Mouse (Mus musculus) testis, postnatal 10 days (tissue): ENCODE measurements around the gene 2310011J03Rik.

Source experiments
- DNase-seq: peaks from one replicate; pipeline ENCODE4 v3.0.0; 2021; ENCODE audit warnings: low spot score

Gene 2310011J03Rik

DNA sequence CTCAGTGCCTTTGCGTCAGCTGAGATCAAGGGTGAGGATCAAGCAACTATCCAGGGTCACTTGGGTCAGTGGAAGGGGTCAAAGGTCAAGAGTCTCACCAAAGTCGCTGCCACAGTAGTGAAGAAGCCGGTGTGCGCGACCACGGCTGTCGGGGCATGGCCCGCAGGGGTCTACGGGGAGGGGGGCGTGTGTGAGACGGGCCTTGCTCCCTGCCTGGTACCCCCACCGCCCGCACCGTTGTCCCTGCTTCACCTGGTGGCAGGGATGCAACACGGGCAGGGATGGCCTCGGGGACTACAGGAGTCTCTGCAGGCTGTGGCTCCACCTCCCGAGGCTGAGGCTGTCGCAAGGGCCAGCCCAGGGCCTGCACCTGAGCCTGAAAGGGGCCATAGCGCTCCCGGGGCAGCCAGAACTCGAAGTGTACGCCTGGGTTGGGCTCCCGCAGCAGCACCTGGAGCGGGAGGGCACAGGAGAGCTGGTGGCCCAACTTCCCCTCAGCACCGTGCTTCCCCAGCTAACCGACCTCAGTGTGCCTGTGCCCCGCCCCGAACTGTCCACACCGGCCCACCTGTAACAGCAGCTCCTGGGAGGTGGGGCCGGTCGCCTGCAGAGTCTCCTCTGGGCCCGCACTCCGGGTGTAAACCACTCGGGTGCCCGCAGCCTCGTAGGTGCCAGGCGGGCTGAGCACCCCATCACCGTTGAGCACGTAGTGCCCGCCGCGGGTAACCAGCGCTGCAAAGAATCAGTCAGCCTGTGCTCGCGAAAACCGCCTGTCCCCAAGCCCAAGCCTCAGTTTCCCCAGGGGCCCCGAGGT, 21.4 kb upstream of the 2310011J03Rik start:
- no peak for DNase-seq

DNA sequence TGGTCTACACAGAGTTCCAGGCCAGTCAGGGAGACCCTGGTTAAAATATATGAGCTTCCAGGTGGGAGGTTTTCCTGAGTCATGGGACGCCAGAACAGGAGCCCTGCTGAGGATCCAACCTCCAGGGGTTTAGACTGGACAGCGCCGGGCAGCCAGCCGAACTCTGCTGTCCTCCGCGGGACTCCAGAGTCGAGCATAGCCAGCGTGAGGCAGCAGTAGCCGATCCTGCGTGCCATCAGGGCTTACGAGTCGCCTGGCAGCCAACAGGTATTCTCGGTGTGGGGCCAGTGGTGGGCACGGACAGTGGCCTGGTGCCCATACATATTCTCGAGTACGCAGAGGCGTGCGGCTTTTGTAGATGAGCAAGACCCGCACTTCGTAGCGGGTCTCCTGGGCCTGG, 20.7 kb upstream of the 2310011J03Rik start:
- no peak for DNase-seq

GRCm38 (mm10) chr10:80339941-80340750, 19.8 kb upstream of the 2310011J03Rik start:
- peak; percentile 93 for DNase-seq

- no peak for DNase-seq
Observed at GRCm38 (mm10) chr10:80336263-80336662, 15.9 kb upstream of the 2310011J03Rik start.

GRCm38 (mm10) chr10:80332525-80332989, 12.2 kb upstream of the 2310011J03Rik start:
- no peak for DNase-seq

DNA sequence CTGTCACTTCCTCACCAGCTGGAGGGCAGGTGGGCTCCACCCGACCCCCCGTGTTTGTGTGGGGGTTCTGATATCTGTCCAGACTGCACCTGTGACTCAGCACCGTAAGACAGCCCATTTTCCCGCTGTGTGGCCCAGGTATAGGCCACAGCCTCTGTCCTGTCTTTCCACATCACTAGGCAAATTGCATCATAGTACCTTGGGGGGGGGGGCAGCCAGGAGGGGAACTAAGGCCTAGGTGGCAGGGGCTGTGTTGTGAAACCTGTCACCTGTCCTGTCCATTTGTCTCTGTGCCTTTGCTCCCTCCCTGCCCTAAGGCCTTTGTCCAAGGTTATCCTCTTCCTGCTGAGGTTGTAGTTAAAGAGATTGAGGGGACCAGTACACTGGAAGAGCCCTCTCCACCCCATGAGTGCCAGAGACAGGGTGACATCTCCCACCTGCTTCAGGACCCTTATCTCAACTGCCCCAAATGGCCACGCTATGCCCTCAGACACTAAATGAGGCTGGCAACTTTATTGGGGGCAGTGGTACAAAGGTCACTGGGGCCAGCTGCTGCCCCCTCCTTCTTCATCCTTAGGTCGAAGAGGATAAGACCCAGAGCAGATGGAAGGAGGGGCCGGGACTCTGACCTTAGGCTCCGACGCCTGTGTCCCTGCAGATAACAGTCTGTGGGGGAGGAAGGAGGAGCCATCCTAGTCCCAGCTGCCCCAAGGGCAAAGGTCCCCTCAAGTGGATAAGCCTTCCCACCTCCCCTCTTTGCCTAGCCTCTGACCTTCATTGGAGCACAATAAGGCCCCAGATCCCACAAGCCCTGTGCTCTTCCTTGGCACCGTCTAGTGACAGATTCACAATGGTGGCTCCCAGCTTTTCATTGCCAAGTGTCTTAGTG, 11.5 kb upstream of the 2310011J03Rik start:
- DNase-seq: no peak

GRCm38 (mm10) chr10:80330888-80331287, 10.6 kb upstream of the 2310011J03Rik start:
- no peak for DNase-seq

GRCm38 (mm10) chr10:80330084-80330483, 9.7 kb upstream of the 2310011J03Rik start:
- DNase-seq: no peak

GRCm38 (mm10) chr10:80329273-80330081, 9.1 kb upstream of the 2310011J03Rik start, which contains the start of the genes Pcsk4 and Reep6:
Gene Pcsk4 (minus strand): TSS chr10:80329498.
Gene Reep6 (plus strand): TSS chr10:80329953.
- peak; percentile 98 for DNase-seq

DNA sequence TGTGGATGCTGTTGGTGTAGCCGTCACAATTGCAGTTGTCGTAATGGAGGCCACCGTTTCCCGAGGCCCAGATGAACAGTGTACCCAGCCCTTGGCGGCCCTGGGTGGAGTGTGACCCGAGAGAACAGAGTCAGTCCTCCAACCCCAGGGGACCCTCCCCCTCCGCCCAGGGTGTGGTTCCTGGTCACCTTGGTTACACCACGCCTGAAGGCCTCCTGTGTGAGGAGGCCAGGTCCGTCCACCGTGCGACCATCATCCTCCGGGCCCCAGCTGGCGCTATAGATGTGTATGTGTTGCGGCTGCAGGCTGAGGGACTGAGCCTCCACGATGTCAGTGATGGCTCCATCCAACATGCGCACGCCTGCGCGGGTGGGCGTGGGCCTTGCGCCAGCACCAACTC, 4.7 kb upstream of the 2310011J03Rik start:
- DNase-seq: no peak

DNA sequence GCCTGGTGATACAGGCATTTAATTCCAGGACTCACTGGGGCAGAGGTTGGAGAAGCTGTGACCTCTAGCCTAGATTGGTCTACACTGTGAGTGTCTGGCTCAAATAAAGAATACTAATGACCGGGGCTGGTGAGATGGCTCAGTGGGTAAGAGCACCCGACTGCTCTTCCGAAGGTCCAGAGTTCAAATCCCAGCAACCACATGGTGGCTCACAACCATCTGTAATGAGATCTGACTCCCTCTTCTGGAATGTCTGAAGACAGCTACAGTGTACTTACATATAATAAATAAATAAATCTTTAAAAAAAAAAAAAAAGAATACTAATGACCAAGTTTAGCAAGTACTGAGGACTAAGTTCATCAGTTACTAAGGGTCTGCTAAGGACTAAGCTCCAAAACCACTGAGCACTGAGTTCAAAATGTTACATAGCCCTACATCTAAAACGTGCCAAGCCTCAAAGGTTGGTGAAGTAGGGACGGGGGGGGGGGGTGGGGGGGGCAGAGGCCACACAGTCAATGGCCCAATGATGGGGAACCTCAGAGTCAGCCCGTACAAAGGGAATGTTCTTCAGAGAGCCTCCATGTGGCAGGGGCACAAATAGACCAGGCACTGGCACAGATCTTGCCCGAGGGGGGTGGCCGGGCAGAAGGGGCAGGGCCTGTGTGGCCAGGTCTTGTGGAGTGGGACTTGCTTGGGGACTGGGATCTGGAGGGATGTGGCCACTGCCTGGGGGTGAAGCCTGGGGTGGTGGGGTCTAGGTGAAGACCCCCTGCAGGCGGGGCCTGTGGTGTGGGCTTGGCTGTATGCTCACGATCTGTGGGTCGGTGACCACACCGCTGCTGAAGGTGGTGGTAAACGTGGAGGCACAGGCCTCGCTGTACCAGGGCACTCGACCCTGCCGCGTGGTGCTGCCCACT, 4.0 kb upstream of the 2310011J03Rik start:
- DNase-seq: no peak

DNA sequence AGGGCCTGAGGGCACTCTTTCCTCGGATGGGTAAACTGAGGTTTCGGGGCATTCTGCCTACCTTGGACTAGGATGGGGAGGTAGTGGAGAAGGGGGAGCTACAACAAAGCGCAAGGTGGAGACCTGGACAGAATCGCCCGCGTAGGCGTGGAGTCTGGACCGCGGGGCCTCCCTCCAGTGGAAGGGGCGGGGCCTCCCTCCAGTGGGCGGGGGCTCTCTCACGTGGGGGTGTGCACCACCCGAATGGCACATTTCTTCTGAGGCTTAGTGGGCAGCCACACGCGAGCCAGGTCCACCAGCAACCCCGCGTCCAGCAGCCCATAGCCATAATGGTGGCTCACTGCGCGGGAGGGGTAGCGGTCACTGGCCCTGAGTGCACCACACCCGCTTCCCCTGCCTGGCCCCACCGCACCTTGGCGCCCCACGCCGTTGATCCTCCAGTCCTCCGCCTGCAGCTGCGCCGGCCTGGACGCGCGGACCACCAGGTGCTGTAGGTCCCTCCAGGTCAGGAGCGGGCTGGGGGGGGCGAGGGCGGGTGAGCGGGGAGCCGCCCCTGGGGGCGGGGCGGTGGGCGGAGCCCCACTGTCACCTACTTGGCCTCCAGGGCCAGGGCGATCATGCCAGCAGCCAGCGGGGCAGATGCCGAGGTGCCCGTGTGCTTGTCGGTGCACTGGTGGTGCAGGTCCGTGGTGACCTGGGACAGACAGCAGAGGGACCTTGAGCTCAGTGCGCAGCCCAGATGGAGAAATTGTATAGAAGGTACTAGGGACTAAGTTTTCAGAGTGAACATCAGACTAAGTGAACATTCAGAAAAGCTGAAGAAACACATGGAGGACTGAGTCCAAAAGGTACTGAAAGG, 3.2 kb upstream of the 2310011J03Rik start:
- DNase-seq: peak; percentile 89

GRCm38 (mm10) chr10:80322811-80323211, 2.5 kb upstream of the 2310011J03Rik start:
- no peak for DNase-seq

GRCm38 (mm10) chr10:80321670-80322581, 1.6 kb upstream of the 2310011J03Rik start:
- no peak for DNase-seq

GRCm38 (mm10) chr10:80321014-80321669, 805 bp upstream of the 2310011J03Rik start:
- DNase-seq: no peak

- DNase-seq: no peak
Observed at GRCm38 (mm10) chr10:80317011-80317410, 3.3 kb downstream of the 2310011J03Rik start.

- no peak for DNase-seq
Observed at GRCm38 (mm10) chr10:80316359-80316781, 4.0 kb downstream of the 2310011J03Rik start.
